Mouse (Mus musculus) brown adipose tissue, adult 24 weeks (tissue): ENCODE results near the gene Glod4. TPM values are rescaled to one million over a fixed set of nuclear protein-coding genes. Genes with fewer than 3 reads are reported as not detected.

Source experiments
- H3K27ac ChIP-seq: fragments of 200-500 bp; replicated peaks from 2 replicates; pipeline ENCODE4 v1.5.1; 2012; ENCODE audit warnings: low read depth, mild to moderate bottlenecking, low read length
- H3K4me1 ChIP-seq: fragments of 200-500 bp; 2 replicates; pipeline ENCODE4 v1.6.1; 2012; ENCODE audit warnings: low read length, mixed read lengths; ENCODE audit not compliant: control insufficient read depth, insufficient read depth, insufficient read length
- H3K4me3 ChIP-seq: fragments of 200-500 bp; 2 replicates; pipeline ENCODE4 v1.5.1; 2012; ENCODE audit warnings: low read depth, mild to moderate bottlenecking, low read length, moderate library complexity; ENCODE audit not compliant: insufficient read depth
- polyA plus RNA-seq: library from polyadenylated mRNA; stranded (reverse); fragments of >200 nt; gene quantifications from 2 replicates; pipeline ENCODE4 v1.2.4, GENCODE M21; 2012; ENCODE audit not compliant: missing spikeins, insufficient read depth, insufficient read length

The Glod4 gene
- polyA plus RNA-seq, 1 experiment = 62.0 TPM

GRCm38 (mm10) chr11:76268001-76268459, 24.5 kb upstream of the Glod4 start:
- H3K27ac ChIP-seq = no peak overlapping the region
- H3K4me3 ChIP-seq = no peak overlapping the region
- H3K4me1 ChIP-seq = no peaks in the 10 kb centered on the region; the same call in 1 of the 2 replicates

DNA sequence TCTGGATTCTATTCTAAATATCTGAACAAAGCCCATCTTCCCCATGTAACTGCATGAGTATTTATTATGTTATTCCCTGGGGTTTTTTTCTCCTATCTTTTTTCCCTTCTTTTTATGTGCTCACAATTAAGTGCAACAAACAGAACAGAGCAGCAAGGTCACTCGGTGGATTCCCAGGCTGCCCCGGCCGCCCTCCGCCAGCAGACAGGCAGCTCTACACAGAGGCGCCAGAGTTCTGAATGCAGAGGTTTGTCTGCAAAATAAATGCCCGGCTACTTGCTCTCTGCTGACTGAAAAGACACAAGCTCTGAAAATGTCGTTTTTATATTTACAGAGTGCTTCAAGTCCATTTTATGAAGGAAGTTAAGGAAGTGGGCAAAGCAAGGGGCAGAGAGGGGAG, 24.0 kb upstream of the Glod4 start:
- Histone ChIP-seq H3K4me3 (no peak overlapping the region), H3K27ac (no peak overlapping the region), H3K4me1 (no peaks in the 10 kb centered on the region; the same call in 1 of the 2 replicates)

DNA sequence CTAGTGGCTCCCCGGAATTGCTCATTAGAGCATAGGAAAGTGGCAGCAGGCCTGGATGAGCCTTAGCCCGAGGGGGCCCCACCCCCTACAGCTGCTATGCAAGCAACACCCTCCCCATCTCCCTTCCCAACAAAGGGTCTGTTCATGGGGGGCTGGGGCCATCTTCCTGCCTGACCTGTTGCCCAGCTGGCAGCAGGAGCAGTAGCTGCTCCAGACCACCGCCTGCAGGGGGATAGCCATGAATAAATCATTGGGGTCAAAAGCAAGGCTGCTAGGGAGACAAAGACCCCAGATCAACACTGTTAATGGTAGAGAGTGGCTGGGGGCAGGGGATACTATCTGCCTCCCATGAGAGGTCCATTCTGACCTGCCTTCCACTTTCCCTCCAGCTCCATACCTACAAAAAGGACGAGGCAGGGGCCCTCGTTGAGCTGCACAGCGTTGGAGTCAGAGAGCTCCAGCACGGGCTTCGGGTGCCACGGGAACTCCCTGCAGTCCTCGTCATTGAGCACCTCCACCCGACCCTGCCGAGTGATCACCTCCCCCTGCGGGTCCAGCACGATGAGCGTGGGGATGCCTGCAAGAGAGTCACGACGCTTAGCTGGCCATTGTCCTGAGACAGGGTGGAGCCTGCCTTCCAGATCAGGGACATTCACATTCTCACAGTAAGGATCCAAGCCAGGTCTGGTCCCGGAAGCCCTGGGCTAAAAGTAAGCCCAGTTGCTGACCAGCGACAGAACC, 19.3 kb upstream of the Glod4 start:
- H3K27ac ChIP-seq = no peak overlapping the region
- H3K4me3 ChIP-seq = no peak overlapping the region
- H3K4me1 ChIP-seq = peaks cover 3% of the 10 kb centered on the region

DNA sequence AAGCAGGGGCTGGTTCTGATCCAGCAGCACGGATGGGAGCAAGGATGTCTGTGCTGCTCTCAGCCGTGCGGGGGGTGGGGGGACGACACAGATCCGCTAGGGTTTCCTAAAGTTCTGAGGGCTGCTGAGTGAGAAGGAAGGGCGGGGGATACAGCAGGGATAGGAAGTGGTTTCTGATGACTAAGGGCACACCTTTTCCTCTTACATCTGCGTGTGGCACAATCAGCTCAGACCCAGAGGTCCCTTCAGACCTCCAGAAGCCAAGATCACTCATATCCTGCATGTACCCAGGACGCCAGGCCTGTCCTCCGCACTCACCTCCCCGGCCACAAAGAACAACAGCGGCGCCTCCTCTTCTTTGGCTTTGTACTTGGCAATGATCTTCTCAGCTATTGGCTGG, 17.7 kb upstream of the Glod4 start:
- Histone ChIP-seq H3K4me1 (peaks cover 3% of the 10 kb centered on the region), H3K4me3 (no peak overlapping the region), H3K27ac (0 out of 2 replicates have a peak overlapping the region, but pooled peaks have one; percentile 16)

DNA sequence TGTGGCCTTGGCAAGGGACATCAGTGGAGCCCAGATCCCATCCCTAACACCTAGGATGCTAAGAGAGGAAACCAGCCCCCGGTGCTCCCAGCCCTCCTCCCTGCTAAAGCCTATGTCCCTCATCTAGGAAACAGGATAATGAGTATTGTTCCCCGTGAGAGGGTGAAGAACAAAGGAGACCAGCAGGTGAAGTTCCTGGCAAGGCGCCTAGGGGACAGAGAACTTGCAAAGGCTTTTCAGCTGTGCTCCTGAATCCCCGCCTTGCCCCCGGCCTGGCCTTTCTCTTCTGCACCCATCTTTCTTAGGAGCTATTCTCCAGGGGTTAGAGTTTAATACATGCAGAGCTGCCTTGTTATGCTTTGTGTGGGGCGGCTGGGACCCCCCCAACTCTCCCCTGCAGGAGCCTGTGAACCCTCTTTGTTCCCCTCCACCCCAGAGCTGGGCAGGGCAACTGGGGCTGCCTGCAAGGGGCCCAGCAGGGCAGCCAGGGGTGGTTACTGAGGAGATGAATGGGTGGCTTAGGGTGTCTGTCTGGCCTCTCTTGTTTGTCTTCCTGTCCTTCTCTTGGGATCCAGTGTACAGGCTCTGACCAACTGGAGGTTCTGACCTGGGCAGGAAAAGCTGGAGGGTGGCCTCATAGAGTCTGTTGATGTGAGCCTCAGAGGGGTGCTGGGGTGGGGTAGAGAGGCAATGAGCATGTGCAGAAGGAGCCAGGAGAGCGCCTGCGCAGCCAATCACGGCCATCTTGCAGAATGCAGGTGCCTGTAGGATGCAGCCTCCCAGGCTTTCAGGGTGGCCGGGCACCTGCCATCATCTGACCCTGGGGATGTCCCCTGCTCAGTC, 16.9 kb upstream of the Glod4 start:
- Histone ChIP-seq H3K27ac (no peak overlapping the region), H3K4me1 (peaks cover 3% of the 10 kb centered on the region), H3K4me3 (no peak overlapping the region)

DNA sequence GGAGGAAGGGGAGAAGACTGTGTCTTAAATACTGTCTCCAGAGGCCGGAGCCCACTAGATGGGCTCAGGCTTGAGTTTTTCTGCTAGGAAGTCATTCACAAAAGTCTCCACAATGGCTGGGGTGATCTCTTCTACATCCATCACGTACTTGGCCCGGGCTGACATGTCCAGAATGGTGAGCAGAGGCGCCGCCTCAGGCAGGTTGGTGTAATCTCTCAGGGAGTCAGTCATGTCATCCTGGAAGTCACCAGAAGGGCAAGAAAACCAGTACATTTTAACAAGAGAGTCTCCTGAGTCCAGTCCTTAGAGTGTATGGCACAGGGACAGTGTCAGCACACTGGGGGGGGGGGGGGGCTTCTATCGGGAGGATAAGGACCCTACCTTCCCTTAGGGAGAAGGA, 15.0 kb upstream of the Glod4 start:
- Histone ChIP-seq H3K4me1 (peaks cover 3% of the 10 kb centered on the region), H3K27ac (no peak overlapping the region), H3K4me3 (no peak overlapping the region)

DNA sequence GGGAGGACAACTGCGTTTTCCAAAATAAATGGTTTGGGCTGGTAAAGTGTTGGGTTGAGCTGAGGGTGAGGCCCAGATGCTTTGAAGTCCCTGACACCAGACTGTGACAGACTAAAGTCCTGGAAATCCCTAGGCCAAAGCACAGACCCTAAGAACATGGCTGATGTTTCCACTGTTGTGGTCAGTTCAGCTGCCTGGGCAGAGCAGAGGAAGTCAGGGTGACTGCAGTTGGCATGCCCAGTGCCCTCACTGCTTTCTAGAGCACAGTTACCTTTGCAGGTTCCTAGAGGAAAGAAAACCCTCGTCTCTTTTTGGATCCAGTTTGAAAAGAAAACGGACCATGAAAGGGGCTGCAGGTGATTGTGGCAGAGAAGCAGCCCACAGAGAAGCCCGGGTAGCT, 13.9 kb upstream of the Glod4 start:
- Histone ChIP-seq H3K4me1 (peaks cover 3% of the 10 kb centered on the region), H3K4me3 (no peak overlapping the region), H3K27ac (no peak overlapping the region)

DNA sequence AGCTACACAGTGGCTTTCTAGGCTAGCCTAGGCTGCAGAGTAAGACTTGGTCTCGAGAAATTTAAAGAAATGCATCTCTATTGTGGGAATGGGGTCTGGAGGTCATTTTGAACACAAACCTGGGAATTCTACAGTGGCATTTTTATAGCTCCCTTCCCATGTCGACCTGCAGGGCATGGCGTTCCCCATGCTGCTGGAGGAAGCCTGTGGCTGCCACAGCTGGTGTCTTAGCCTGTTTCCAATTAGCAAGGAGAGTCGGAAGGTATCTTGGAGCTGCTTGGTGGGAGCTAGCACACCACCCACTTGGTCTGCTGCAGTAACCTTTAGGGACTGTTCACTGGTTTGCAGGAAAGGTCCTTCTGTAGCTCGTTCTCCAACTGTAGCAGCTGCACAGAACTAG, 12.6 kb upstream of the Glod4 start:
- Histone ChIP-seq H3K4me1 (peaks cover 3% of the 10 kb centered on the region; the same call in 1 of the 2 replicates), H3K4me3 (no peak overlapping the region), H3K27ac (no peak overlapping the region)

GRCm38 (mm10) chr11:76255431-76256001, 12.0 kb upstream of the Glod4 start:
- no peak overlapping the region for H3K27ac ChIP-seq
- H3K4me3 ChIP-seq = no peak overlapping the region
- no peaks in the 10 kb centered on the region; the same call in 1 of the 2 replicates for H3K4me1 ChIP-seq

- no peak overlapping the region for H3K27ac ChIP-seq
- no peak overlapping the region for H3K4me3 ChIP-seq
- H3K4me1 ChIP-seq = no peaks in the 10 kb centered on the region; the same call in 1 of the 2 replicates
These were observed 10.4 kb upstream of the Glod4 start for GRCm38 (mm10) chr11:76253918-76254264.

GRCm38 (mm10) chr11:76253145-76253917, 9.8 kb upstream of the Glod4 start:
- no peaks in the 10 kb centered on the region; the same call in 1 of the 2 replicates for H3K4me1 ChIP-seq
- no peak overlapping the region for H3K4me3 ChIP-seq
- H3K27ac ChIP-seq = no peak overlapping the region

DNA sequence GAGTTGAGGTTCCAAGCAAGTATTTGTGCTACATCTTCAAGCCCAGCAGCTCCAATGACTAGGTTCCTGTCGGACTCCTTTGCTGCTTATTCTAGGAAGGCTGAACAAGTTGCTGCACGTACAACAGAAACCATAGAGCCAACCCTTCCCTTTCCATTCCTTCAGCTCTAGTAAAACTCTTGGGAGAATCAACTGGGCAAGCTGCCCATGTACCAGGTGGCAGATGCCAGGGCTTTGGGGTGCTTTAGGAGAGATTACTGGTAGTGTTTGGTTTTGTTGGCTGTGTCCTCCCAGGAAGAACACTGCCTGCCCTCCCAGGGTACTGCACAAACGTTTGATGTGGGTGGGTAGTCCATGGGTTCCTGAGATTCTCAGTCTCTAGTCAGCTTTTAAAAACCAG, 8.5 kb upstream of the Glod4 start:
- H3K4me3 ChIP-seq = no peak overlapping the region
- H3K4me1 ChIP-seq = no peaks in the 10 kb centered on the region; the same call in 1 of the 2 replicates
- H3K27ac ChIP-seq = no peak overlapping the region

GRCm38 (mm10) chr11:76247239-76247638, 3.7 kb upstream of the Glod4 start:
- H3K4me3 ChIP-seq = no peak overlapping the region
- H3K4me1 ChIP-seq = no peaks in the 10 kb centered on the region
- H3K27ac ChIP-seq = no peak overlapping the region

DNA sequence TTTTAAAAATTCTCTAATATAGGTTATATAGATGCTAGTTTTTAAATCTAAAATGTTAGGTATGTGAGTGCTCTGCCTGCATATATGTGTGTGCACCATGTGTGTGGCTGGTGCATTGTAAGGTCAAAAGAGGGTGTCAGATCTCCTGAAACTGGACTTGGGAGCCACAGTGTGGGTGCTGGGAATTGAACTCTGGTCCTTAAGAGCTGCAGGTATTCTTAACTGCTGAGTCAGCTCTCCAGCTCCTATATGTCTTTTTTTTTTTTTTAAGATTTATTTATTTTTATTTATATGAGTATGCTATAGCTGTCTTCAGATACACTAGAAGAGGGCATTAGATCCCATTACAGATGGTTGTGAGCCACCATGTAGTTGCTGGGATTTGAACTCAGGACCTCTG, 2.9 kb upstream of the Glod4 start:
- H3K4me1 ChIP-seq = no peaks in the 10 kb centered on the region
- no peak overlapping the region for H3K27ac ChIP-seq
- no peak overlapping the region for H3K4me3 ChIP-seq
